Mouse (Mus musculus) liver, embryonic 13.5 days (tissue): ENCODE results near the gene Mcm3ap. TPM values are rescaled to one million over a fixed set of nuclear protein-coding genes. Genes with fewer than 3 reads are reported as not detected.

Source experiments
- ATAC-seq: fragments of 200-750 bp; cut with Nextera tagmentation; 2 replicates; pipeline ENCODE4 v1.8.0; 2017; ENCODE audit warnings: low read depth, mild to moderate bottlenecking, moderate number of reproducible peaks, moderate library complexity
- DNase-seq: peaks from one replicate; pipeline ENCODE4 v3.0.0; 2022
- H3K27ac ChIP-seq: fragments of 300-500 bp; sonication (generic); 2 replicates; pipeline ENCODE4 v1.5.1; 2015; ENCODE audit warnings: moderate library complexity, mild to moderate bottlenecking, inconsistent platforms
- H3K27me3 ChIP-seq: fragments of 300-500 bp; sonication (generic); 2 replicates; pipeline ENCODE4 v1.6.1; 2015; ENCODE audit warnings: mild to moderate bottlenecking, inconsistent platforms
- H3K36me3 ChIP-seq: fragments of 300-500 bp; sonication (generic); 2 replicates; pipeline ENCODE4 v1.6.1; 2015; ENCODE audit warnings: mild to moderate bottlenecking, inconsistent platforms
- H3K4me1 ChIP-seq: fragments of 300-500 bp; sonication (generic); replicated peaks from 2 replicates; pipeline ENCODE4 v1.6.1; 2015; ENCODE audit warnings: inconsistent platforms
- H3K4me2 ChIP-seq: fragments of 300-500 bp; sonication (generic); 2 replicates; pipeline ENCODE4 v1.6.1; 2015; ENCODE audit warnings: inconsistent platforms, mild to moderate bottlenecking, moderate library complexity
- H3K4me3 ChIP-seq: fragments of 300-500 bp; sonication (generic); replicated peaks from 2 replicates; pipeline ENCODE4 v1.5.1; 2015; ENCODE audit warnings: mild to moderate bottlenecking, inconsistent platforms
- H3K9ac ChIP-seq: fragments of 300-500 bp; sonication (generic); 2 replicates; pipeline ENCODE4 v1.6.1; 2015; ENCODE audit warnings: mild to moderate bottlenecking, inconsistent platforms
- H3K9me3 ChIP-seq: fragments of 300-500 bp; sonication (generic); replicated peaks from 2 replicates; pipeline ENCODE4 v1.6.1; 2016; ENCODE audit warnings: inconsistent platforms
- WGBS: fragments of 180-500 bp; shearing (Covaris S2); methylation state at CpG from one replicate; pipeline ENCODE4 v1.1.7; 2015; ENCODE audit not compliant: insufficient replicate concordance; 5-methylcytosine and 5-hydroxymethylcytosine counted together
- polyA plus RNA-seq: library from polyadenylated mRNA; unstranded; fragments of >200 nt; fragmentation: Nextera tagmentation; extraction: Ambion mirVana; gene quantifications from 2 replicates; pipeline ENCODE4 v1.2.1, GENCODE M21; 2015

The Mcm3ap gene
- polyA plus RNA-seq, 1 experiment from 2014 or later = 25.2 TPM

- no peaks in the 10 kb centered on the region for H3K4me1 ChIP-seq
- 29% methylated on average over 5 of the region's 5 CpGs for WGBS
- DNase-seq = no peak
Observed at GRCm38 (mm10) chr10:76455289-76455688, 13.4 kb upstream of the Mcm3ap start.

DNA sequence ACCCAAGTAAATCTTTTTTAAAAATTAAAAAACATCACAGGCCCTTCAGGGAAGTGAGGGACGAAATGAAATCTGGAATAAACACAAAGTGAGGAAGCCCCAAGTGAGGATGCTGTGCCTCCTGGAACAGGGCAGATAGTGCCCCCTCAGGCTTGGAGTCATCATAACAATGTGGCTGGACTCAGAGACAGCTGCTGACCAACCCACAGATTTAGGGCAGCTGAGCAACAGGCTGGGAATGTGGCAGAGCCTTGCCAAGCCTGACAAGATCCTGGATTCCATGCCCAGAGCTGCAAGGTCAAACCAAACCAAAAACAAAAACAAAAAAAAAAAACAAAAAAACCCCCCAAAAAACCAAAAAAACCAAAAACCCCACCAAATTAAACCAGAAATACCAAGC, 7.5 kb upstream of the Mcm3ap start:
- Histone ChIP-seq H3K9ac (no peak overlapping the region), H3K4me3 (no peak overlapping the region), H3K27ac (no peak overlapping the region), H3K27me3 (no peaks in the 10 kb centered on the region), H3K36me3 (peaks cover 26% of the 10 kb centered on the region), H3K4me1 (no peaks in the 10 kb centered on the region), H3K9me3 (0 out of 2 replicates have a peak, but pooled peaks cover 3% of the 10 kb centered on the region), H3K4me2 (no peak overlapping the region)
- DNase-seq = no peak
- ATAC-seq = no peak
- 75% methylated on average over 1 of the region's 1 CpGs for WGBS

More at GRCm38 (mm10) chr10:76455289-76455688, 13.4 kb upstream of the Mcm3ap start:
- no peaks in the 10 kb centered on the region for H3K27me3 ChIP-seq
- no peak overlapping the region for H3K9ac ChIP-seq
- ATAC-seq = no peak
- peaks cover 7% of the 10 kb centered on the region; the same call in 1 of the 2 replicates for H3K36me3 ChIP-seq
- no peak overlapping the region for H3K4me3 ChIP-seq
- H3K4me2 ChIP-seq = no peak overlapping the region
- H3K27ac ChIP-seq = no peak overlapping the region
- 0 out of 2 replicates have a peak, but pooled peaks cover 3% of the 10 kb centered on the region for H3K9me3 ChIP-seq

DNA sequence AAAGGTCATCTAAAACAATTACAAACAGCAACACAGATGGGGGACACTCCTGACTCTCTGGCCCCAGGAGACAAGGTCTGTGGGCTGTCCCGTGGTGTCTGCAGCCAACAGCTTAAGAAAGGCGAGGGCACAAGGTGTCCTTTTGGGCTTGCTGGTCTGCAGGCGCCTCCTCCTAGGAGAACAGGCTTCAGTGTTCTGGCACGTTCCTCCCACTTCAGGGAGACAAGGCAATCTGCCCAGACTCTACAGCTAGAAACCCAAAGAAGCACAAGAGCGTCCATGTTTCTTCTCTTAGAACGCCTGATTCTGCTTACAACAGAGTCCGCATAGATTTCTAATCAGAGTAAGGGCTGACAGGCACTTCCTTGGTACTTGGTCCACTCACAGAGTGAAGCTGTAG, 6.4 kb upstream of the Mcm3ap start:
- no peaks in the 10 kb centered on the region for H3K27me3 ChIP-seq
- ATAC-seq = no peak

DNA sequence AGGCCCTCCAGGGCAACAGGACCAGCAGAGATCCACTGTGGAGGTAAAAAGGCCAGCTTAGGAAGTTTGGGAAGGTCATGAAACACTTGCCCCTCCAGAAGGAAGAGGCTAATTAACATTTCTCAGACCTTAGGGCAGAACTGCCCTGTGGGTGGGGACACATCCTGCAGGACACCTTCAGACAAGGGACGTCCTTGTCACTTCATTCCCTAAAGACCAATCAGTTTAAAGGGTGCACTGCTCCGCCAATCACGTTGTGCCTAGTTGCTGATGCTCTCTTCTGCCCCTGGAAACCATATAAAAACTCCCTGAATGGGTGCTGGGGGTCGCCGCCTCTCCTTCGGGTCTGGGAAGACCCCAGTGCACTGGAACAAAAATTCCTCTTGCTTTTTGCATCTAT, 6.0 kb upstream of the Mcm3ap start:
- H3K36me3 ChIP-seq = peaks cover 26% of the 10 kb centered on the region
- WGBS = 69% methylated on average over 6 of the region's 6 CpGs
- no peak overlapping the region for H3K27ac ChIP-seq
- ATAC-seq (no peak), DNase-seq (no peak)
- H3K4me2 ChIP-seq = no peak overlapping the region
- peaks cover 3% of the 10 kb centered on the region for H3K4me1 ChIP-seq
- H3K9ac ChIP-seq = no peak overlapping the region
- H3K9me3 ChIP-seq = 0 out of 2 replicates have a peak, but pooled peaks cover 3% of the 10 kb centered on the region
- H3K4me3 ChIP-seq = no peak overlapping the region
- H3K27me3 ChIP-seq = no peaks in the 10 kb centered on the region

More for the DNA sequence above, 6.4 kb upstream of the Mcm3ap start:
- no peak for DNase-seq
- 84% methylated on average over 7 of the region's 7 CpGs for WGBS
- Histone ChIP-seq H3K4me3 (no peak overlapping the region), H3K4me1 (no peaks in the 10 kb centered on the region; the same call in 1 of the 2 replicates), H3K27ac (no peak overlapping the region), H3K9ac (no peak overlapping the region), H3K4me2 (no peak overlapping the region), H3K9me3 (0 out of 2 replicates have a peak, but pooled peaks cover 3% of the 10 kb centered on the region), H3K36me3 (peaks cover 26% of the 10 kb centered on the region)

GRCm38 (mm10) chr10:76473759-76474158, 5.0 kb downstream of the Mcm3ap start:
- no peak overlapping the region for H3K4me2 ChIP-seq
- no peak for DNase-seq
- H3K9ac ChIP-seq = no peak overlapping the region
- 85% methylated on average over 5 of the region's 5 CpGs for WGBS
- peaks cover 23% of the 10 kb centered on the region for H3K4me1 ChIP-seq
- H3K36me3 ChIP-seq = peaks cover 79% of the 10 kb centered on the region
- no peak for ATAC-seq
- H3K4me3 ChIP-seq = no peak overlapping the region
- no peaks in the 10 kb centered on the region for H3K27me3 ChIP-seq
- no peak overlapping the region for H3K27ac ChIP-seq
- no peaks in the 10 kb centered on the region for H3K9me3 ChIP-seq

- Histone ChIP-seq H3K4me3 (no peak overlapping the region), H3K27me3 (no peaks in the 10 kb centered on the region), H3K9ac (no peak overlapping the region), H3K4me2 (no peak overlapping the region), H3K27ac (no peak overlapping the region), H3K9me3 (no peaks in the 10 kb centered on the region), H3K4me1 (no peaks in the 10 kb centered on the region), H3K36me3 (peaks cover 97% of the 10 kb centered on the region)
- no peak for ATAC-seq
- 92% methylated on average over 13 of the region's 13 CpGs for WGBS
- DNase-seq = no peak
Observed at GRCm38 (mm10) chr10:76480851-76481250, 12.1 kb downstream of the Mcm3ap start.

- H3K36me3 ChIP-seq = peaks cover 97% of the 10 kb centered on the region
Observed at GRCm38 (mm10) chr10:76481480-76481879, 12.8 kb downstream of the Mcm3ap start.

GRCm38 (mm10) chr10:76486302-76486701, 17.6 kb downstream of the Mcm3ap start:
- no peak for ATAC-seq
- Histone ChIP-seq H3K36me3 (peaks cover 97% of the 10 kb centered on the region), H3K4me2 (no peak overlapping the region)

More at GRCm38 (mm10) chr10:76481480-76481879, 12.8 kb downstream of the Mcm3ap start:
- Histone ChIP-seq H3K4me1 (no peaks in the 10 kb centered on the region; the same call in 1 of the 2 replicates), H3K9me3 (no peaks in the 10 kb centered on the region), H3K27ac (no peak overlapping the region), H3K4me2 (no peak overlapping the region), H3K4me3 (no peak overlapping the region), H3K9ac (no peak overlapping the region), H3K27me3 (no peaks in the 10 kb centered on the region)
- ATAC-seq (no peak), DNase-seq (no peak)
- 76% methylated on average over 6 of the region's 6 CpGs for WGBS

GRCm38 (mm10) chr10:76488265-76488664, 19.5 kb downstream of the Mcm3ap start:
- ATAC-seq (peak; percentile 78), DNase-seq (peak; percentile 40)
- peak overlapping the region; percentile 34 for H3K27ac ChIP-seq
- no peak overlapping the region for H3K4me2 ChIP-seq
- peaks cover 17% of the 10 kb centered on the region for H3K4me1 ChIP-seq
- no peak overlapping the region for H3K9ac ChIP-seq
- no peak overlapping the region for H3K4me3 ChIP-seq
- H3K36me3 ChIP-seq = peaks cover 91% of the 10 kb centered on the region
- WGBS = 29% methylated on average over 8 of the region's 8 CpGs
- H3K27me3 ChIP-seq = no peaks in the 10 kb centered on the region
- H3K9me3 ChIP-seq = no peaks in the 10 kb centered on the region

More at GRCm38 (mm10) chr10:76486302-76486701, 17.6 kb downstream of the Mcm3ap start:
- no peak for DNase-seq
- H3K4me1 ChIP-seq = peaks cover 15% of the 10 kb centered on the region; the same call in 1 of the 2 replicates
- 59% methylated on average over 2 of the region's 2 CpGs for WGBS
- H3K9ac ChIP-seq = no peak overlapping the region
- no peak overlapping the region for H3K27ac ChIP-seq
- H3K27me3 ChIP-seq = no peaks in the 10 kb centered on the region
- no peaks in the 10 kb centered on the region for H3K9me3 ChIP-seq
- H3K4me3 ChIP-seq = no peak overlapping the region

- H3K36me3 ChIP-seq = peaks cover 91% of the 10 kb centered on the region
- no peak overlapping the region for H3K9ac ChIP-seq
- H3K27ac ChIP-seq = peak overlapping the region; percentile 34; the same call in 1 of the 2 replicates
- H3K4me1 ChIP-seq = peaks cover 26% of the 10 kb centered on the region
- WGBS = 72% methylated on average over 15 of the region's 15 CpGs
- no peaks in the 10 kb centered on the region for H3K27me3 ChIP-seq
- no peak for DNase-seq
- ATAC-seq = no peak
- H3K4me2 ChIP-seq = no peak overlapping the region
- H3K9me3 ChIP-seq = no peaks in the 10 kb centered on the region
- no peak overlapping the region for H3K4me3 ChIP-seq
Observed at GRCm38 (mm10) chr10:76489205-76489604, 20.5 kb downstream of the Mcm3ap start.

DNA sequence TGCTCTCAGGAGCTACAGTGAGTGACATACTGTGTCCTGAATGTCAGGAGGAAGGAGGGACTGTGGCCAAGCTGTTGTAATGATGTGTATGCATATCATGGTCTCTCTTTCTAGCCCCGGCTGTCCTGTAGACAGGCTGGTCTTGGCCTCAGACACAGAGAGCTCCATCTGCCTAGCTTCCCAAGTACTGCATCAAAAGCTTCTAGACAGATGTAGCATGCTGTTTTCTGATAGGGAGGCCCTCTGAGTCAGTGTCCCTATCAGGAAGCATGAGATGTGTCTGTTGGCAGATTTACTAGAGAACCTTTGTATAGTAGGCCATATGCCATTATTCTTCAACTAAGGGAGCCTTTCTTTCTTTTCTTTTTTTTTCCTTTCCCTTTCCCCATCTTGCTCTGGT, 24.8 kb downstream of the Mcm3ap start:
- Histone ChIP-seq H3K9me3 (no peaks in the 10 kb centered on the region), H3K36me3 (peaks cover 87% of the 10 kb centered on the region), H3K27ac (no peak overlapping the region), H3K4me2 (no peak overlapping the region), H3K9ac (no peak overlapping the region), H3K4me1 (peaks cover 31% of the 10 kb centered on the region), H3K27me3 (no peaks in the 10 kb centered on the region), H3K4me3 (no peak overlapping the region)
- peak; percentile 28 for DNase-seq
- 53% methylated on average over 1 of the region's 1 CpGs for WGBS
- ATAC-seq = peak; percentile 84

- Histone ChIP-seq H3K9me3 (no peaks in the 10 kb centered on the region), H3K27me3 (no peaks in the 10 kb centered on the region), H3K4me3 (no peak overlapping the region), H3K27ac (0 out of 2 replicates have a peak overlapping the region, but pooled peaks have one; percentile 29), H3K4me1 (peaks cover 28% of the 10 kb centered on the region), H3K4me2 (no peak overlapping the region), H3K9ac (no peak overlapping the region), H3K36me3 (peaks cover 87% of the 10 kb centered on the region)
- 72% methylated on average over 6 of the region's 6 CpGs for WGBS
- ATAC-seq = no peak
- DNase-seq = no peak
Observed at GRCm38 (mm10) chr10:76495501-76495900, 26.8 kb downstream of the Mcm3ap start.
